Comparison of ENCODE assay signal across 9 mouse cellular contexts in genomic region chr6:93716686-93717625, GRCm38 (mm10).
A peak's percentile ranks its signal among the peaks of the same experiment; 100 is the strongest.
DNase-seq lines count a peak whose midpoint lies in the region; ATAC-seq and TF ChIP-seq lines count a peak whose summit lies in the region.
"Had no signal": no experiment of that assay in that cellular context is flagged by ENCODE, and none has a peak within 500 bp of the region (broad histone marks: within the 10 kb centered on the region; RNA-seq: fewer than 3 reads in every experiment).

No protein-coding gene starts in this region.

- H3K27ac ChIP-seq in forebrain, embryonic 13.5 days = no peak overlapping the region
- no peak overlapping the region for H3K27ac ChIP-seq in liver, embryonic 15.5 days (replicated peaks)

- peaks cover 40% of the 10 kb centered on the region for H3K4me1 ChIP-seq in E14TG2a.4 (replicated peaks; ENCODE audit: low read depth, low read length)
- H3K4me1 ChIP-seq in forebrain, embryonic 13.5 days = peaks cover 47% of the 10 kb centered on the region
- H3K4me1 ChIP-seq in liver, embryonic 15.5 days (replicated peaks) = no peaks in the 10 kb centered on the region

- H3K4me3 ChIP-seq in E14TG2a.4 (replicated peaks; ENCODE audit: low read length) = peak overlapping the region; percentile 41
- peak overlapping the region; percentile 21 for H3K4me3 ChIP-seq in forebrain, embryonic 13.5 days
- no peak overlapping the region for H3K4me3 ChIP-seq in liver, embryonic 15.5 days (replicated peaks)

- TF ChIP-seq CTCF in E14TG2a.4 (conservative IDR thresholded peaks at IDR 0.05; ENCODE audit: low read length) = no peak

- WGBS in forebrain, embryonic 13.5 days = 5% methylated on average over 24 of the region's 24 CpGs
- 6% methylated on average over 24 of the region's 24 CpGs for WGBS in liver, embryonic 15.5 days (ENCODE audit: insufficient replicate concordance)

- peaks cover 11% of the 10 kb centered on the region for H3K27me3 ChIP-seq in E14TG2a.4 (ENCODE audit: insufficient read depth, low read length)
- 0 out of 2 replicates have a peak, but pooled peaks cover 4% of the 10 kb centered on the region for H3K27me3 ChIP-seq in forebrain, embryonic 13.5 days
- peaks cover 30% of the 10 kb centered on the region for H3K27me3 ChIP-seq in liver, embryonic 15.5 days

- ATAC-seq in forebrain, embryonic 13.5 days = peak; percentile 48; the same call in 1 of the 2 replicates
- ATAC-seq in liver, embryonic 15.5 days (ENCODE audit: insufficient read depth) = no peak

- no peaks in the 10 kb centered on the region for H3K36me3 ChIP-seq in E14TG2a.4 (ENCODE audit: insufficient read depth, low read length)
- no peaks in the 10 kb centered on the region for H3K36me3 ChIP-seq in forebrain, embryonic 13.5 days (ENCODE audit: poor library complexity, severe bottlenecking)
- H3K36me3 ChIP-seq in liver, embryonic 15.5 days (replicated peaks) = no peaks in the 10 kb centered on the region

- no peaks in the 10 kb centered on the region for H3K9me3 ChIP-seq in E14TG2a.4 (ENCODE audit: low read length)
- H3K9me3 ChIP-seq in forebrain, embryonic 13.5 days (replicated peaks) = no peaks in the 10 kb centered on the region
- H3K9me3 ChIP-seq in liver, embryonic 15.5 days (replicated peaks) = no peaks in the 10 kb centered on the region

- H3K9ac ChIP-seq in forebrain, embryonic 13.5 days = peak overlapping the region; percentile 31; the same call in 1 of the 2 replicates
- no peak overlapping the region for H3K9ac ChIP-seq in liver, embryonic 15.5 days

- peak; percentile 74 for DNase-seq in heart, adult 11 months
- no peak for DNase-seq in heart, adult 8-10 months (ENCODE audit: low spot score)
- no peak for DNase-seq in cerebellum, adult 18-20 months
- no peak for DNase-seq in spleen, adult 12 weeks (ENCODE audit: low spot score)
- no peak for DNase-seq in layer of hippocampus, adult 11-12 months (ENCODE audit: low spot score)
- DNase-seq: thymus, postnatal 36 days had no signal

- H3K4me2 ChIP-seq in forebrain, embryonic 13.5 days = peak overlapping the region; percentile 54
- H3K4me2 ChIP-seq in liver, embryonic 15.5 days = peak overlapping the region; percentile 20; the same call in 1 of the 2 replicates
